Mouse (Mus musculus): ENCODE measurements around the gene Olfr1386.
"Not testable (repeated sequence)": the region's sequence is repeated elsewhere in the genome, so short reads cannot be mapped to it uniquely, and the experiment has no call there.

Olfr1386 gene

GRCm38 (mm10) chr11:49464746-49465145, at the start of gene Olfr1386:
TSS of gene Olfr1386 (plus strand) at chr11:49465046.
- H3K36me3 ChIP-seq (ENCODE audit: control insufficient read depth, insufficient read depth, low read length, poor library complexity, severe bottlenecking); H3K27me3 ChIP-seq (ENCODE audit: control insufficient read depth, insufficient read depth, low read length, poor library complexity, severe bottlenecking); DNase-seq (ENCODE audit: low read depth, low spot score): not testable (repeated sequence)

- no peaks in the 10 kb centered on the region for H3K27me3 ChIP-seq (ENCODE audit: control insufficient read depth, insufficient read depth, low read length, poor library complexity, severe bottlenecking)
Observed at GRCm38 (mm10) chr11:49422767-49423166, 42.1 kb upstream of the Olfr1386 start, which contains the start of gene Olfr1389. TSS of gene Olfr1389 (plus strand) at chr11:49423067.

GRCm38 (mm10) chr11:49425257-49425927, 39.5 kb upstream of the Olfr1386 start:
- Histone ChIP-seq H3K36me3 (ENCODE audit: control insufficient read depth, insufficient read depth, low read length, poor library complexity, severe bottlenecking) (no peaks in the 10 kb centered on the region), H3K27me3 (ENCODE audit: control insufficient read depth, insufficient read depth, low read length, poor library complexity, severe bottlenecking) (no peaks in the 10 kb centered on the region)
- DNase-seq (ENCODE audit: low read depth, low spot score) = no peak

More at GRCm38 (mm10) chr11:49422767-49423166, 42.1 kb upstream of the Olfr1386 start, which contains the start of gene Olfr1389:
- H3K36me3 ChIP-seq (ENCODE audit: control insufficient read depth, insufficient read depth, low read length, poor library complexity, severe bottlenecking) = no peaks in the 10 kb centered on the region
- no peak for DNase-seq (ENCODE audit: low read depth, low spot score)

GRCm38 (mm10) chr11:49429641-49430040, 35.2 kb upstream of the Olfr1386 start:
- Histone ChIP-seq H3K27me3 (ENCODE audit: control insufficient read depth, insufficient read depth, low read length, poor library complexity, severe bottlenecking) (no peaks in the 10 kb centered on the region), H3K36me3 (ENCODE audit: control insufficient read depth, insufficient read depth, low read length, poor library complexity, severe bottlenecking) (no peaks in the 10 kb centered on the region)
- no peak for DNase-seq (ENCODE audit: low read depth, low spot score)

- DNase-seq (ENCODE audit: low read depth, low spot score) = no peak
- no peaks in the 10 kb centered on the region for H3K27me3 ChIP-seq (ENCODE audit: control insufficient read depth, insufficient read depth, low read length, poor library complexity, severe bottlenecking)
Observed at GRCm38 (mm10) chr11:49436411-49436810, 28.4 kb upstream of the Olfr1386 start, which contains the start of gene Olfr1388. TSS of gene Olfr1388 (plus strand) at chr11:49436624.

GRCm38 (mm10) chr11:49455043-49455442, 9.8 kb upstream of the Olfr1386 start, which contains the start of gene Olfr1387:
TSS of gene Olfr1387 (plus strand) at chr11:49455343.
- DNase-seq (ENCODE audit: low read depth, low spot score) = no peak
- Histone ChIP-seq H3K36me3 (ENCODE audit: control insufficient read depth, insufficient read depth, low read length, poor library complexity, severe bottlenecking) (no peaks in the 10 kb centered on the region), H3K27me3 (ENCODE audit: control insufficient read depth, insufficient read depth, low read length, poor library complexity, severe bottlenecking) (no peaks in the 10 kb centered on the region)

More at GRCm38 (mm10) chr11:49436411-49436810, 28.4 kb upstream of the Olfr1386 start, which contains the start of gene Olfr1388:
- no peaks in the 10 kb centered on the region for H3K36me3 ChIP-seq (ENCODE audit: control insufficient read depth, insufficient read depth, low read length, poor library complexity, severe bottlenecking)

- H3K36me3 ChIP-seq (ENCODE audit: control insufficient read depth, insufficient read depth, low read length, poor library complexity, severe bottlenecking) = no peaks in the 10 kb centered on the region
- no peak for DNase-seq (ENCODE audit: low read depth, low spot score)
- H3K27me3 ChIP-seq (ENCODE audit: control insufficient read depth, insufficient read depth, low read length, poor library complexity, severe bottlenecking) = no peaks in the 10 kb centered on the region
Observed at GRCm38 (mm10) chr11:49485973-49486372, 21.1 kb downstream of the Olfr1386 start.

GRCm38 (mm10) chr11:49488770-49489169, 23.9 kb downstream of the Olfr1386 start, which contains the start of gene Olfr1385:
TSS of gene Olfr1385 (plus strand) at chr11:49489070.
- not testable (repeated sequence) for H3K27me3 ChIP-seq (ENCODE audit: control insufficient read depth, insufficient read depth, low read length, poor library complexity, severe bottlenecking); DNase-seq (ENCODE audit: low read depth, low spot score); H3K36me3 ChIP-seq (ENCODE audit: control insufficient read depth, insufficient read depth, low read length, poor library complexity, severe bottlenecking)

- Histone ChIP-seq H3K36me3 (ENCODE audit: control insufficient read depth, insufficient read depth, low read length, poor library complexity, severe bottlenecking) (no peaks in the 10 kb centered on the region), H3K27me3 (ENCODE audit: control insufficient read depth, insufficient read depth, low read length, poor library complexity, severe bottlenecking) (no peaks in the 10 kb centered on the region)
- no peak for DNase-seq (ENCODE audit: low read depth, low spot score)
Observed at GRCm38 (mm10) chr11:49518086-49518485, 53.2 kb downstream of the Olfr1386 start.

GRCm38 (mm10) chr11:49519348-49519747, 54.5 kb downstream of the Olfr1386 start, which contains the start of gene Olfr1383:
TSS of gene Olfr1383 (plus strand) at chr11:49519648.
- no peaks in the 10 kb centered on the region for H3K36me3 ChIP-seq (ENCODE audit: control insufficient read depth, insufficient read depth, low read length, poor library complexity, severe bottlenecking)
- no peak for DNase-seq (ENCODE audit: low read depth, low spot score)
- no peaks in the 10 kb centered on the region for H3K27me3 ChIP-seq (ENCODE audit: control insufficient read depth, insufficient read depth, low read length, poor library complexity, severe bottlenecking)

Measured in splenic B cell, adult 2 months (primary cell).